Mouse (Mus musculus) lung, embryonic 14.5 days (tissue): ENCODE results near the gene 4930572O03Rik. TPM values are rescaled to one million over a fixed set of nuclear protein-coding genes. Genes with fewer than 3 reads are reported as not detected.
A peak's percentile ranks its signal among the peaks of the same experiment; 100 is the strongest.
"Not testable (repeated sequence)": the region's sequence is repeated elsewhere in the genome, so short reads cannot be mapped to it uniquely, and the experiment has no call there.

Source experiments
- ATAC-seq: fragments of 200-750 bp; cut with Nextera tagmentation; 2 replicates; pipeline ENCODE4 v1.8.0; 2017; ENCODE audit warnings: mild to moderate bottlenecking, moderate TSS enrichment, moderate library complexity; ENCODE audit not compliant: insufficient read depth
- DNase-seq: peaks from one replicate; pipeline ENCODE4 v3.0.0-alpha.2; 2015
- H3K27ac ChIP-seq: fragments of 300-500 bp; sonication (generic); 2 replicates; pipeline ENCODE4 v1.5.1; 2014; ENCODE audit warnings: low read depth, mild to moderate bottlenecking, moderate library complexity
- H3K27me3 ChIP-seq: fragments of 300-500 bp; sonication (generic); 2 replicates; pipeline ENCODE4 v1.6.1; 2014; ENCODE audit warnings: low read length, control low read depth; ENCODE audit not compliant: insufficient read depth
- H3K36me3 ChIP-seq: fragments of 300-500 bp; sonication (generic); 2 replicates; pipeline ENCODE4 v1.6.1; 2014; ENCODE audit warnings: control low read depth; ENCODE audit not compliant: insufficient read depth
- H3K4me1 ChIP-seq: fragments of 300-500 bp; sonication (generic); 2 replicates; pipeline ENCODE4 v1.6.1; 2014; ENCODE audit warnings: antibody characterized with exemption, control low read depth; ENCODE audit not compliant: insufficient read depth
- H3K4me2 ChIP-seq: fragments of 300-500 bp; sonication (generic); 2 replicates; pipeline ENCODE4 v1.6.1; 2014; ENCODE audit warnings: mild to moderate bottlenecking
- H3K4me3 ChIP-seq: fragments of 300-500 bp; sonication (generic); 2 replicates; pipeline ENCODE4 v1.5.1; 2014; ENCODE audit warnings: low read depth, low read length
- H3K9ac ChIP-seq: fragments of 300-500 bp; sonication (generic); 2 replicates; pipeline ENCODE4 v1.6.1; 2014
- H3K9me3 ChIP-seq: fragments of 300-500 bp; sonication (generic); 2 replicates; pipeline ENCODE4 v1.6.1; 2016; ENCODE audit warnings: low read depth, low read length, control low read depth
- CTCF ChIP-seq: IDR thresholded peaks from 2 replicates; pipeline ENCODE4 v1.5.1; 2016; ENCODE audit warnings: antibody characterized with exemption, low read depth
- WGBS: fragments of 180-500 bp; shearing (Covaris S2); extraction: QIAGEN DNeasy Blood & Tissue Kit; methylation state at CpG from one replicate; pipeline ENCODE4 v1.1.7; 2014; 5-methylcytosine and 5-hydroxymethylcytosine counted together
- polyA plus RNA-seq: library from polyadenylated mRNA; unstranded; fragments of >200 nt; fragmentation: Nextera tagmentation; extraction: Ambion mirVana; gene quantifications from 2 replicates; pipeline ENCODE4 v1.2.1, GENCODE M21; 2014

Gene 4930572O03Rik
- polyA plus RNA-seq, 1 experiment from 2014 or later, result not detected

GRCm38 (mm10) chr5:15645707-15646106 lies 11.2 kb downstream of the 4930572O03Rik start:
- 0 out of 2 replicates have a peak, but pooled peaks have one; percentile 11 for TF ChIP-seq CTCF
- not testable (repeated sequence) for H3K36me3 ChIP-seq, H3K9me3 ChIP-seq, H3K9ac ChIP-seq, ATAC-seq, H3K27ac ChIP-seq, H3K4me1 ChIP-seq, H3K4me3 ChIP-seq, H3K27me3 ChIP-seq, H3K4me2 ChIP-seq
- DNase-seq, result peak; percentile 30
- 24% methylated on average over 6 of the region's 6 CpGs for WGBS

- H3K27ac ChIP-seq, H3K4me2 ChIP-seq, H3K4me3 ChIP-seq, DNase-seq, H3K36me3 ChIP-seq, ATAC-seq, H3K4me1 ChIP-seq, H3K27me3 ChIP-seq, H3K9ac ChIP-seq, H3K9me3 ChIP-seq: not testable (repeated sequence)
- 57% methylated on average over 2 of the region's 2 CpGs for WGBS
These were observed 19.2 kb downstream of the 4930572O03Rik start for GRCm38 (mm10) chr5:15637637-15638036.

GRCm38 (mm10) chr5:15630068-15630467 lies 26.8 kb downstream of the 4930572O03Rik start:
- not testable (repeated sequence) for H3K9ac ChIP-seq, ATAC-seq, H3K27ac ChIP-seq, H3K4me3 ChIP-seq, H3K4me1 ChIP-seq, H3K9me3 ChIP-seq, H3K27me3 ChIP-seq, H3K4me2 ChIP-seq, H3K36me3 ChIP-seq
- DNase-seq, result peak; percentile 61
- 33% methylated on average over 5 of the region's 5 CpGs for WGBS
- peak; percentile 24 for TF ChIP-seq CTCF

- H3K9me3 ChIP-seq, H3K9ac ChIP-seq, H3K36me3 ChIP-seq, H3K27ac ChIP-seq, H3K27me3 ChIP-seq, H3K4me3 ChIP-seq, ATAC-seq, DNase-seq, H3K4me2 ChIP-seq, H3K4me1 ChIP-seq: not testable (repeated sequence)
- 24% methylated on average over 1 of the region's 1 CpGs for WGBS
These were observed 28.7 kb downstream of the 4930572O03Rik start for GRCm38 (mm10) chr5:15628136-15628535.

GRCm38 (mm10) chr5:15618764-15619163 lies 38.1 kb downstream of the 4930572O03Rik start, which contains the start of gene Speer4d:
Speer4d (plus strand) TSS chr5:15619064.
- WGBS, result 60% methylated on average over 1 of the region's 1 CpGs
- not testable (repeated sequence) for H3K4me2 ChIP-seq, H3K4me1 ChIP-seq, H3K36me3 ChIP-seq, H3K27me3 ChIP-seq, H3K27ac ChIP-seq, ATAC-seq, H3K4me3 ChIP-seq, H3K9ac ChIP-seq, DNase-seq, H3K9me3 ChIP-seq

- DNase-seq, ATAC-seq, H3K9me3 ChIP-seq, H3K4me3 ChIP-seq, H3K27ac ChIP-seq, H3K9ac ChIP-seq, H3K4me1 ChIP-seq, H3K27me3 ChIP-seq, H3K36me3 ChIP-seq, H3K4me2 ChIP-seq: not testable (repeated sequence)
- WGBS, result 75% methylated on average over 3 of the region's 3 CpGs
These were observed 40.7 kb downstream of the 4930572O03Rik start for GRCm38 (mm10) chr5:15616195-15616594.

- H3K27ac ChIP-seq, ATAC-seq, H3K4me2 ChIP-seq, H3K36me3 ChIP-seq, H3K9ac ChIP-seq, H3K9me3 ChIP-seq, H3K4me3 ChIP-seq, H3K4me1 ChIP-seq, H3K27me3 ChIP-seq: not testable (repeated sequence)
- DNase-seq, result peak; percentile 67
- 1% methylated on average over 1 of the region's 1 CpGs for WGBS
- 0 out of 2 replicates have a peak, but pooled peaks have one; percentile 23 for TF ChIP-seq CTCF
These were observed 46.2 kb downstream of the 4930572O03Rik start for GRCm38 (mm10) chr5:15610695-15611094.

GRCm38 (mm10) chr5:15606677-15607076 lies 50.2 kb downstream of the 4930572O03Rik start:
- H3K4me1 ChIP-seq, H3K36me3 ChIP-seq, H3K27ac ChIP-seq, ATAC-seq, H3K27me3 ChIP-seq, H3K4me2 ChIP-seq, H3K4me3 ChIP-seq, DNase-seq, H3K9ac ChIP-seq: not testable (repeated sequence)
- WGBS, result 66% methylated on average over 5 of the region's 6 CpGs
- peaks cover 12% of the 10 kb centered on the region; the same call in 1 of the 2 replicates for H3K9me3 ChIP-seq

- H3K4me2 ChIP-seq, H3K9ac ChIP-seq, H3K36me3 ChIP-seq, H3K27ac ChIP-seq, H3K27me3 ChIP-seq, ATAC-seq, H3K4me3 ChIP-seq, DNase-seq, H3K4me1 ChIP-seq: not testable (repeated sequence)
- H3K9me3 ChIP-seq, result peaks cover 12% of the 10 kb centered on the region; the same call in 1 of the 2 replicates
- WGBS, result 69% methylated on average over 8 of the region's 8 CpGs
These were observed 53.3 kb downstream of the 4930572O03Rik start for GRCm38 (mm10) chr5:15603585-15603984.

GRCm38 (mm10) chr5:15603008-15603407 lies 53.9 kb downstream of the 4930572O03Rik start:
- not testable (repeated sequence) for H3K27me3 ChIP-seq, H3K4me3 ChIP-seq, DNase-seq, H3K9ac ChIP-seq, H3K4me1 ChIP-seq, H3K4me2 ChIP-seq, H3K27ac ChIP-seq, H3K36me3 ChIP-seq, ATAC-seq
- peaks cover 12% of the 10 kb centered on the region; the same call in 1 of the 2 replicates for H3K9me3 ChIP-seq
- WGBS, result 55% methylated on average over 2 of the region's 2 CpGs
